Mouse (Mus musculus) C2C12 (cell line): Measurements from ENCODE around the gene Apobec3.
"Not testable (repeated sequence)": the region's sequence is repeated elsewhere in the genome, so short reads cannot be mapped to it uniquely, and the experiment has no call there.

Source experiments
- CEBPB ChIP-seq: IDR thresholded peaks from one replicate; pipeline ENCODE4 v1.6.1; 2011; ENCODE audit warnings: low read depth, mild to moderate bottlenecking, control low read depth, moderate library complexity
- CTCF ChIP-seq: IDR thresholded peaks from one replicate; pipeline ENCODE4 v1.5.1; 2011; ENCODE audit not compliant: control insufficient read depth, insufficient read depth, insufficient read length
- MAX ChIP-seq: IDR thresholded peaks from one replicate; pipeline ENCODE4 v1.6.1; 2011; ENCODE audit warnings: mild to moderate bottlenecking, control low read depth
- USF1 ChIP-seq: IDR thresholded peaks from one replicate; pipeline ENCODE4 v1.6.1; 2011; ENCODE audit warnings: low read depth, mild to moderate bottlenecking, control low read depth, moderate library complexity

DNA sequence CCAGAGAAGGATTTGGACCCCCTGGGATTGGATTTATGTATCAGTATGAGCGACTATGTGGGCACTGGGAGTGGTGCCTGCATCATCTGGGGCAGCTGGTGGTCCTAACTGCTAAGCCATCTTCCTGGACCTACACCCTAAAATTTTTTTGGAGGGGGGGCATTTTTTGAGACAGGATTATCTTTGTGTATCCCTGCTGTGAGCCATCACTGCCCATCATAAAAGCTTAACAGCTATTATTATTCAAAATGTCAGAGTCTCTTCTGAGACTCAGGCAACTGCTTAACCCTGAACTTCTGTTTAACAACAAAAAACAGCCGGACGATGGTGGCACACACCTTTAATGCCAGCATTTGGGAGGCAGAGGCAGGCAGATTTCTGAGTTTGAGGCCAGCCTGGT, 17.5 kb downstream of the Apobec3 start:
- not testable (repeated sequence) for TF ChIP-seq CTCF, CEBPB, MAX, USF1
